Mouse (Mus musculus) limb, embryonic 11.5 days (tissue): Measurements from ENCODE around the gene Atn1. TPM values are rescaled to one million over a fixed set of nuclear protein-coding genes. Genes with fewer than 3 reads are reported as not detected.
A peak's percentile ranks its signal among the peaks of the same experiment; 100 is the strongest.

Experiments
- ATAC-seq: fragments of 200-750 bp; cut with Nextera tagmentation; 2 replicates; pipeline ENCODE4 v1.8.0; 2017; ENCODE audit warnings: low read depth; ENCODE audit not compliant: insufficient number of reproducible peaks, low FRiP score, low TSS enrichment
- DNase-seq: peaks from one replicate; pipeline ENCODE4 v3.0.0-alpha.2; 2015; ENCODE audit warnings: low spot score
- H3K27ac ChIP-seq: fragments of 300-500 bp; sonication (generic); replicated peaks from 2 replicates; pipeline ENCODE4 v1.5.1; 2014; ENCODE audit warnings: low read depth, mild to moderate bottlenecking, low read length
- H3K27me3 ChIP-seq: fragments of 300-500 bp; sonication (generic); 2 replicates; pipeline ENCODE4 v1.6.1; 2014; ENCODE audit warnings: mild to moderate bottlenecking, low read length, mixed read lengths; ENCODE audit not compliant: control insufficient read depth, insufficient read depth
- H3K36me3 ChIP-seq: fragments of 300-500 bp; sonication (generic); 2 replicates; pipeline ENCODE4 v1.6.1; 2014; ENCODE audit warnings: mild to moderate bottlenecking, low read length, moderate library complexity, mixed read lengths; ENCODE audit not compliant: control insufficient read depth, insufficient read depth
- H3K4me1 ChIP-seq: fragments of 300-500 bp; sonication (generic); 2 replicates; pipeline ENCODE4 v1.6.1; 2014; ENCODE audit warnings: low read length, mixed read lengths; ENCODE audit not compliant: control insufficient read depth, insufficient read depth
- H3K4me2 ChIP-seq: fragments of 300-500 bp; sonication (generic); 2 replicates; pipeline ENCODE4 v1.6.1; 2014; ENCODE audit warnings: low read depth, mild to moderate bottlenecking, moderate library complexity; ENCODE audit not compliant: severe bottlenecking
- H3K4me3 ChIP-seq: fragments of 300-500 bp; sonication (generic); 2 replicates; pipeline ENCODE4 v1.5.1; 2014; ENCODE audit warnings: low read depth, low read length
- H3K9ac ChIP-seq: fragments of 300-500 bp; sonication (generic); 2 replicates; pipeline ENCODE4 v1.6.1; 2014; ENCODE audit warnings: mild to moderate bottlenecking, low read length
- H3K9me3 ChIP-seq: fragments of 300-500 bp; sonication (generic); 2 replicates; pipeline ENCODE4 v1.6.1; 2016; ENCODE audit warnings: low read length; ENCODE audit not compliant: control insufficient read depth
- WGBS: fragments of 180-500 bp; shearing (Covaris S2); extraction: QIAGEN DNeasy Blood & Tissue Kit; methylation state at CpG from one replicate; pipeline ENCODE4 v1.1.7; 2014; 5-methylcytosine and 5-hydroxymethylcytosine counted together
- polyA plus RNA-seq: library from polyadenylated mRNA; unstranded; fragments of >200 nt; fragmentation: Nextera tagmentation; extraction: Ambion mirVana; gene quantifications from 2 replicates; pipeline ENCODE4 v1.2.1, GENCODE M21; 2014

The Atn1 gene
- polyA plus RNA-seq, 1 experiment from 2014 or later: 13.1 TPM

DNA sequence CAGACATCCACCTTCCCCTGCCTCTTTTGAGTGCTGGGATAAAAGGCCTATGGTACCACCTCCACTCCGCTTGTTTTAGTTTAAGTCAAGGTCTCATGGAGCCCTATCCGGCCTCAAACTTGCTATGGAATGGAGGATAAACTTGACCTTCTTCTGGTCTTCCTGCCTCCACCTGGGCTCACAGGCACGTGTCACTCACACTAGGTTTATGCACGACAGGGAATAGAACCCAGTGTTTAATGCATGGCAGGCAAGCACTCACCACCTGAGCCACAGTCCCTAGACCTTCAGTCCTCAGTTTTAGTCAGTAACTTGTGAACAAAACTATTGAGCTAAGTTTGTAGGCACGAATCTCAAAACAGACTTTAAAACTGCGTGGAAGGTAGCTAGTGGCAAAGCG, 25.3 kb downstream of the Atn1 start:
- H3K4me3 ChIP-seq: no peak overlapping the region
- H3K4me2 ChIP-seq: no peak overlapping the region
- no peak overlapping the region for H3K27ac ChIP-seq
- DNase-seq (no peak), ATAC-seq (no peak)
- H3K27me3 ChIP-seq: no peaks in the 10 kb centered on the region
- no peak overlapping the region for H3K9ac ChIP-seq
- no peaks in the 10 kb centered on the region for H3K9me3 ChIP-seq
- peaks cover 9% of the 10 kb centered on the region for H3K4me1 ChIP-seq
- no peaks in the 10 kb centered on the region for H3K36me3 ChIP-seq
- 88% methylated on average over 7 of the region's 7 CpGs for WGBS

- Histone ChIP-seq H3K27me3 (no peaks in the 10 kb centered on the region), H3K27ac (no peak overlapping the region), H3K4me1 (peaks cover 9% of the 10 kb centered on the region), H3K36me3 (no peaks in the 10 kb centered on the region), H3K4me2 (no peak overlapping the region), H3K9me3 (no peaks in the 10 kb centered on the region), H3K4me3 (no peak overlapping the region), H3K9ac (no peak overlapping the region)
- no peak for DNase-seq
- no peak for ATAC-seq
- 86% methylated on average over 8 of the region's 8 CpGs for WGBS
Observed at GRCm38 (mm10) chr6:124729850-124730705, 26.2 kb downstream of the Atn1 start.

DNA sequence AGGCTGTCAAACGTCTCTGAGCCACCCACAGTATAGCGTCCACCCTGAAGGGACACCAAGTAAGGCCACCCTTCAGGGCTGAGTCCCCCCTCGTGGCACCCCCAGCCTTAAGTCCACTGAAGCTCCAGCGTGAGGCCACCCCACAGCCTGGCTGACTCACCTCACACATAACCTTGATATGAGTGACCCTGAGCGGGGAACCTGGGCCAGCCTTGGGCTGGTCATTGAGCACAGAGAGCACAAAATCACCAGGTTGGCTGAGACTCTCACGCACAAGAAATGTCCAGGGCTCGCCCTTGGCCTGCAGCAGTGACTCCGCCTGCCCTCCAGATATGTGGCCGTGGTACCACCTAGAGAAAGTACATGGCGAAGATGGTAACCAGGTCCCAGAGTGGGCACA, 27.7 kb downstream of the Atn1 start:
- Histone ChIP-seq H3K27me3 (no peaks in the 10 kb centered on the region), H3K4me3 (no peak overlapping the region), H3K27ac (no peak overlapping the region), H3K9ac (no peak overlapping the region), H3K9me3 (no peaks in the 10 kb centered on the region), H3K4me2 (no peak overlapping the region), H3K36me3 (no peaks in the 10 kb centered on the region), H3K4me1 (peaks cover 9% of the 10 kb centered on the region)
- 88% methylated on average over 10 of the region's 10 CpGs for WGBS
- DNase-seq: no peak
- ATAC-seq: no peak

DNA sequence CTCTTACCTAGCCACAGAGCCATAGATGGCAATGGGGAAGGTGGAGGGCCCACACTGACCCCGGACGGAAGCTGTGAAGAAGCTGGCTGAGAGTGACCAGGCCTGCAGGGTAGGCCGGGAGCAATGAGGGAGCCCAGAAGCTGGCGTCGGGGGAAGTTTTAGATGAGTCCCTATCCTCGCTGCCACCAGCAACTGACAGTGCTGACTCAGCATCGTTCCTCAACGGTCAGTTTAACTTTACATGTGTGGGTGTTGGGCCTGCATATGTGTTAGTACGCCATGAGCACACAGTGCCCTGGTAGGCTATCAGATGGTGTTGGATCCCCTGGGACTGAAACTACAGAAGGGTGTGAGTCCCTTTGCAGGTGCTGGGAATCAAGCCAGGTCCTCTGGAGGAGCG, 31.9 kb downstream of the Atn1 start:
- DNase-seq (no peak), ATAC-seq (no peak)
- H3K27ac ChIP-seq: no peak overlapping the region
- H3K9ac ChIP-seq: no peak overlapping the region
- H3K4me3 ChIP-seq: no peak overlapping the region
- no peaks in the 10 kb centered on the region for H3K4me1 ChIP-seq
- 90% methylated on average over 10 of the region's 10 CpGs for WGBS
- no peaks in the 10 kb centered on the region for H3K9me3 ChIP-seq
- H3K27me3 ChIP-seq: no peaks in the 10 kb centered on the region
- no peak overlapping the region for H3K4me2 ChIP-seq
- no peaks in the 10 kb centered on the region for H3K36me3 ChIP-seq

- no peak for ATAC-seq
- Histone ChIP-seq H3K9me3 (no peaks in the 10 kb centered on the region), H3K9ac (no peak overlapping the region), H3K27me3 (no peaks in the 10 kb centered on the region), H3K4me2 (no peak overlapping the region), H3K36me3 (no peaks in the 10 kb centered on the region), H3K27ac (no peak overlapping the region), H3K4me1 (no peaks in the 10 kb centered on the region), H3K4me3 (no peak overlapping the region)
- no peak for DNase-seq
- 78% methylated on average over 8 of the region's 8 CpGs for WGBS
Observed at GRCm38 (mm10) chr6:124723541-124723940, 32.8 kb downstream of the Atn1 start.

GRCm38 (mm10) chr6:124722876-124723473, 33.3 kb downstream of the Atn1 start:
- Histone ChIP-seq H3K27ac (no peak overlapping the region), H3K9me3 (no peaks in the 10 kb centered on the region), H3K4me2 (no peak overlapping the region), H3K4me1 (no peaks in the 10 kb centered on the region), H3K9ac (no peak overlapping the region), H3K4me3 (no peak overlapping the region), H3K36me3 (no peaks in the 10 kb centered on the region; the same call in 1 of the 2 replicates), H3K27me3 (no peaks in the 10 kb centered on the region)
- ATAC-seq (no peak), DNase-seq (no peak)
- 92% methylated on average over 6 of the region's 6 CpGs for WGBS

GRCm38 (mm10) chr6:124720904-124721303, 35.4 kb downstream of the Atn1 start:
- 79% methylated on average over 11 of the region's 11 CpGs for WGBS
- Histone ChIP-seq H3K4me1 (no peaks in the 10 kb centered on the region), H3K27me3 (no peaks in the 10 kb centered on the region), H3K27ac (no peak overlapping the region), H3K9me3 (no peaks in the 10 kb centered on the region), H3K36me3 (peaks cover 12% of the 10 kb centered on the region), H3K9ac (no peak overlapping the region), H3K4me2 (no peak overlapping the region), H3K4me3 (no peak overlapping the region)
- DNase-seq (no peak), ATAC-seq (no peak)

GRCm38 (mm10) chr6:124719354-124719978, 36.9 kb downstream of the Atn1 start:
- H3K9me3 ChIP-seq: no peaks in the 10 kb centered on the region
- peaks cover 23% of the 10 kb centered on the region for H3K36me3 ChIP-seq
- H3K27me3 ChIP-seq: no peaks in the 10 kb centered on the region
- H3K4me1 ChIP-seq: no peaks in the 10 kb centered on the region
- peak overlapping the region; percentile 13; the same call in 1 of the 2 replicates for H3K9ac ChIP-seq
- WGBS: 65% methylated on average over 7 of the region's 7 CpGs
- ATAC-seq: no peak
- no peak for DNase-seq
- H3K4me2 ChIP-seq: no peak overlapping the region; the same call in 1 of the 2 replicates
- no peak overlapping the region for H3K4me3 ChIP-seq
- 0 out of 2 replicates have a peak overlapping the region, but pooled peaks have one; percentile 42 for H3K27ac ChIP-seq
